Mouse (Mus musculus) hindbrain, postnatal 0 days (tissue): ENCODE results near the gene Dennd6a. TPM values are rescaled to one million over a fixed set of nuclear protein-coding genes. Genes with fewer than 3 reads are reported as not detected.

Experiments used
- ATAC-seq: fragments of 200-750 bp; cut with Nextera tagmentation; 2 replicates; pipeline ENCODE4 v1.8.0; 2017; ENCODE audit warnings: mild to moderate bottlenecking, moderate TSS enrichment, moderate library complexity
- DNase-seq: peaks from one replicate; pipeline ENCODE4 v3.0.0-alpha.2; 2015; ENCODE audit warnings: low spot score
- H3K27ac ChIP-seq: fragments of 300-500 bp; sonication (generic); 2 replicates; pipeline ENCODE4 v1.5.1; 2014; ENCODE audit warnings: mild to moderate bottlenecking
- H3K27me3 ChIP-seq: fragments of 300-500 bp; sonication (generic); 2 replicates; pipeline ENCODE4 v1.6.1; 2014; ENCODE audit warnings: low read length, mixed read lengths; ENCODE audit not compliant: insufficient read depth
- H3K36me3 ChIP-seq: fragments of 300-500 bp; sonication (generic); 2 replicates; pipeline ENCODE4 v1.6.1; 2014; ENCODE audit warnings: low read length, mixed read lengths; ENCODE audit not compliant: insufficient read depth
- H3K4me1 ChIP-seq: fragments of 300-500 bp; sonication (generic); 2 replicates; pipeline ENCODE4 v1.6.1; 2014; ENCODE audit warnings: antibody characterized with exemption, low read length, mixed read lengths; ENCODE audit not compliant: insufficient read depth
- H3K4me2 ChIP-seq: fragments of 300-500 bp; sonication (generic); 2 replicates; pipeline ENCODE4 v1.6.1; 2014; ENCODE audit warnings: low read depth, mild to moderate bottlenecking, low read length, moderate library complexity, mixed read lengths
- H3K4me3 ChIP-seq: fragments of 300-500 bp; sonication (generic); 2 replicates; pipeline ENCODE4 v1.5.1; 2014; ENCODE audit warnings: low read length
- H3K9ac ChIP-seq: fragments of 300-500 bp; sonication (generic); replicated peaks from 2 replicates; pipeline ENCODE4 v1.6.1; 2014; ENCODE audit warnings: mild to moderate bottlenecking, low read length, moderate library complexity, mixed read lengths
- H3K9me3 ChIP-seq: fragments of 300-500 bp; sonication (generic); 2 replicates; pipeline ENCODE4 v1.6.1; 2016; ENCODE audit warnings: low read length, mixed read lengths
- CTCF ChIP-seq: IDR thresholded peaks from 2 replicates; pipeline ENCODE4 v1.5.1; 2016; ENCODE audit warnings: antibody characterized with exemption, control low read depth, low read depth
- WGBS: fragments of 180-500 bp; shearing (Covaris S2); extraction: QIAGEN DNeasy Blood & Tissue Kit; methylation state at CpG from one replicate; pipeline ENCODE4 v1.1.7; 2014; 5-methylcytosine and 5-hydroxymethylcytosine counted together
- polyA plus RNA-seq: library from polyadenylated mRNA; unstranded; fragments of >200 nt; fragmentation: Nextera tagmentation; extraction: Ambion mirVana; gene quantifications from 2 replicates; pipeline ENCODE4 v1.2.1, GENCODE M21; 2015
- total RNA-seq: library from RNA; depleted of rRNA; stranded (reverse); fragments of >200 nt; gene quantifications from 2 replicates; pipeline ENCODE4 v1.2.3, GENCODE M21; 2014

Dennd6a gene
- total and polyA plus RNA-seq, 2 experiments from 2014 or later, result 13.7 to 33.8 TPM

DNA sequence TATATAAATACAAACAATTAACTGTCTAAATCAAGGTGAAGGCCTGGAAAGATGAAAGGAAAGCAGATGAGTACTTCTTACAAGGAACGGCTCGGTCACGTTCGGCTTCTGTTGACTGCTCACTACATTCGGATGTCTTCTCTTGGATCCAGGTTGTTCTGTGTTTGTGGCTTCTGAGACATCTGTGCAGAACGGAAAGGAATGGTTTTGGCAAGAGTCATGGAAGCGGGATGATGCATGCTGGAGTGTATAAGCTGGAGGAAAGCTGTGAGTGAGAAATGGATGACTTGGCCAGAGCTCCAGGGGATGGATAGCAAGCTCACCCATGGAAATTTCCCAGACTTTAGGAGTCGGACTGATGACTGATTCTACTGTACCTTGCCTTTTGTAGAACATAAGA, 22.9 kb upstream of the Dennd6a start:
- Histone ChIP-seq H3K9me3 (no peaks in the 10 kb centered on the region), H3K36me3 (no peaks in the 10 kb centered on the region), H3K27me3 (no peaks in the 10 kb centered on the region), H3K4me3 (no peak overlapping the region), H3K27ac (no peak overlapping the region), H3K4me2 (no peak overlapping the region), H3K4me1 (no peaks in the 10 kb centered on the region), H3K9ac (no peak overlapping the region)
- 93% methylated on average over 8 of the region's 8 CpGs for WGBS
- no peak for TF ChIP-seq CTCF
- ATAC-seq (no peak), DNase-seq (no peak)

DNA sequence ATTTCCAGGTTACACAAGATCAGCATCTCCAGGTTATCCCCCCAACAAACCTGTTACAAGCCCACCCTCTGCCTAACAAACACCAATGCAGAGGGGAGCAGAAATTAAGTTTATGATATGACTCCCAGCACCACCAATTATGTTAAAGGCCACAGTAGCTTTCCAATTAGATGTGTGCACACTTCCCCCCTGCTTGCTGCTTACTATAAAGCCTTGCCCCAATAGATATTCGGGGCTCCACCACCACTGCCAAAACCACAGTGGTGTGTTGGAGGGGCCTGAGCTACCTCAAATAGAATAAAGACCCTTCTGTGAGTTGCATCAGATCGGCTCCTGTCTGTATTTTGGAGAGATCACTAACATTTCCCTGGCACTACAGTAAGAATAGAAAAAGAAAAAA, 21.2 kb upstream of the Dennd6a start:
- Histone ChIP-seq H3K4me1 (no peaks in the 10 kb centered on the region), H3K27me3 (no peaks in the 10 kb centered on the region), H3K27ac (no peak overlapping the region), H3K4me2 (no peak overlapping the region), H3K4me3 (no peak overlapping the region), H3K36me3 (no peaks in the 10 kb centered on the region), H3K9me3 (no peaks in the 10 kb centered on the region), H3K9ac (no peak overlapping the region)
- DNase-seq (no peak), ATAC-seq (no peak)
- WGBS, result 88% methylated on average over 2 of the region's 2 CpGs
- no peak for TF ChIP-seq CTCF

DNA sequence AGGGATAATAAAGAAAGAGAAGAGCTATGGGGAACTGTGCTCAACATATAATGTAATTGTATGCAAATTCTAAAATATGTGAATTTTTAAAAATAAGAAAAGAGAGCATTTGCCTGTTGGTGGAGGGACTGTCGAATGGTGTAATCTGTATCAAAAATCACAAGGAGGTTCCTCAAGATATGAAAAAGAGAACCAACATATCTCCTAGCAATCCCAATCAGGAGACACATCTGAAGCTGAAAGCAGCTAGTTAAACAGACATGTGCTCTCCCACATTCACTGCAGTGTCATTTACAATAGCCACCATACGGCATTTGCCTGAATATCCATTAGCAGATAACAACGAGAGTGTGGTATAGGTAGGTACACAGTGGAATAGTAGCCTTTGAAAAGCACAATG, 20.8 kb upstream of the Dennd6a start:
- H3K27ac ChIP-seq, result no peak overlapping the region
- DNase-seq (no peak), ATAC-seq (no peak)
- H3K36me3 ChIP-seq, result no peaks in the 10 kb centered on the region
- H3K4me1 ChIP-seq, result no peaks in the 10 kb centered on the region
- H3K9me3 ChIP-seq, result no peaks in the 10 kb centered on the region
- H3K4me2 ChIP-seq, result no peak overlapping the region
- no peaks in the 10 kb centered on the region for H3K27me3 ChIP-seq
- H3K4me3 ChIP-seq, result no peak overlapping the region
- no peak overlapping the region for H3K9ac ChIP-seq
- 83% methylated on average over 3 of the region's 3 CpGs for WGBS
- TF ChIP-seq CTCF, result no peak

DNA sequence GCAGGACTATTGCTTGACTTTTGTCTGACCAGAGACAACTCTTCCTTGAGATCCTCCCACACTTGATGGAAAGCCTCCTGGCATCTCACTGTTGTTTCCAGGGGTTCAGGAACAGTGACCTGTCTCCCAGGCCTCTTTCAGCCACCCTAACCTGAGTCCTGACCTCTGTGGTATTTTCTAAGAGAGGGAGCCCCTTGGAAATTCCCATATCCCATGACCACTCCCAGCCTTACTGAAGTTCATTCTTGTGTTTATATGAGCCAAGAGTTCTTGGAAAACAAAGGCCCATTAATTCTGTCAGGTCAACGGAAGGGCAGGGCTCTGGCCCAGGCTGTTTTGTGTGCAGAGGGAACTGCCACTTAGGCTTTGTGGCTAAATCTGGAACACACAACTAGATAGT, 16.1 kb upstream of the Dennd6a start:
- no peaks in the 10 kb centered on the region for H3K36me3 ChIP-seq
- no peaks in the 10 kb centered on the region for H3K4me1 ChIP-seq
- TF ChIP-seq CTCF, result no peak
- DNase-seq, result no peak
- no peak for ATAC-seq
- H3K27me3 ChIP-seq, result no peaks in the 10 kb centered on the region
- H3K9ac ChIP-seq, result no peak overlapping the region
- WGBS, result 58% methylated on average over 1 of the region's 1 CpGs
- no peaks in the 10 kb centered on the region for H3K9me3 ChIP-seq
- no peak overlapping the region for H3K4me3 ChIP-seq
- no peak overlapping the region for H3K27ac ChIP-seq
- no peak overlapping the region for H3K4me2 ChIP-seq

DNA sequence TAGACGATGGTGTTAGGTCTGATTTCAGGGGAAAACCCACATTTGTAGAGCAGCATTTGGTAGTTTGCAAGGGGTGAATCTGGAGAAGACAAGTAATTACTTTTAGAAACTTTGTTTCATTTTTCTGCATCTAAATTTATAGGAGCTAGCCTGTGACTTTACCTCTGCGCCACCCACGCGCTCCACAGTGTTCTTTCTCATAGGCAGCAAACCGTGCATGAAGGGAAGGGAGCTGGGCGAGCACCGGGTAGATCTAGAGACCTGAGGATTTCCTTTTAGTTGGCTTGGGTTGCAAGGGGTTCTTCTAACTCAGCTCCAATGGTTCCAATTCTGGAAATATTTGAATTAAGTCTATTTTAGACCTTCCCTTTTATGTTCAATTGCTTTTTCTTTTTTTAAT, 15.1 kb upstream of the Dennd6a start:
- WGBS, result 91% methylated on average over 7 of the region's 7 CpGs
- no peak for DNase-seq
- H3K36me3 ChIP-seq, result no peaks in the 10 kb centered on the region
- no peak for ATAC-seq
- no peak overlapping the region for H3K27ac ChIP-seq
- TF ChIP-seq CTCF, result no peak
- H3K27me3 ChIP-seq, result no peaks in the 10 kb centered on the region
- no peaks in the 10 kb centered on the region for H3K9me3 ChIP-seq
- H3K9ac ChIP-seq, result no peak overlapping the region
- H3K4me1 ChIP-seq, result no peaks in the 10 kb centered on the region
- H3K4me2 ChIP-seq, result no peak overlapping the region
- no peak overlapping the region for H3K4me3 ChIP-seq

DNA sequence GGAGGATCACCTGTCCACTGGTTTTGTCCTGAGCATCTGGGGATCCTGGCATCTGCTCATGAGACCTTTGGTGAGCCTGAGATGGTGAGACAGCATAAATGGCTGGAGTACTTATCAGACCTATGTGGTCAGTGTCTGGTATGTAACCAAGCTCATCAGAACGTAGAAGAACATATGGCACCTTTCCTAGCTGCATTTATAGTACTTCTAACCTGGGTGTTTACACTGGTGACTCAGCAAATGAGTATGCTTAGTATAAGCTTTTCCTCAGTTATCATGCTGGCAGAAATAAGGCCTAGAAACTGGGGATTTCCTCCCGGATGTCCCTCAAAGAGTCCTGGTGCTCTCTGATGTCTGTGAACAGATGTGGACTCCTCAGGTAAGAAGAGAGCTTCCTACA, 11.4 kb upstream of the Dennd6a start:
- DNase-seq (no peak), ATAC-seq (no peak)
- Histone ChIP-seq H3K27ac (no peak overlapping the region), H3K4me3 (no peak overlapping the region), H3K27me3 (no peaks in the 10 kb centered on the region), H3K4me2 (no peak overlapping the region), H3K36me3 (no peaks in the 10 kb centered on the region), H3K9ac (no peak overlapping the region), H3K9me3 (no peaks in the 10 kb centered on the region), H3K4me1 (no peaks in the 10 kb centered on the region)
- no peak for TF ChIP-seq CTCF
- WGBS, result 89% methylated on average over 2 of the region's 2 CpGs

DNA sequence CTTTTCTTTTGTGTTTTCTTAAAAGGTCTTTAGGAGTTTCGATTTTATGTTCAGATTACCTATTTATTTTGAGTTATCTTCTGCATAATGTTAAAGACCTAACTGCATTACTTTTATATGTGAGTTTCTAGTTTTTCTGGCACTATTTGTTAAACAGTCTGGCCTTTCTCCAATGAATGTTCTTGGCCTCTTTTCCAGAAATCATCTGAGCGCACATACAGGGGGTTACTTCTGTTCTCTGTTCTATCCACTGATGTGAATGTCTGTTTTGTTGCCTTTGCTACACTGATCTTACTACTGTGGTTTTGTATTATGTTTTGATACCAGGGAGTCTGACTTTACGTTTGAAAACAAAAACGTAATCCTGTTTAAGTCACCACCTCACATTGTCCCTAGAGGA, 3.8 kb upstream of the Dennd6a start:
- TF ChIP-seq CTCF, result no peak
- DNase-seq (no peak), ATAC-seq (no peak)
- Histone ChIP-seq H3K4me3 (no peak overlapping the region), H3K4me2 (no peak overlapping the region), H3K9ac (no peak overlapping the region), H3K36me3 (no peaks in the 10 kb centered on the region), H3K27me3 (no peaks in the 10 kb centered on the region), H3K27ac (no peak overlapping the region), H3K4me1 (no peaks in the 10 kb centered on the region), H3K9me3 (no peaks in the 10 kb centered on the region)
- WGBS, result 69% methylated on average over 4 of the region's 4 CpGs
